Mouse (Mus musculus): Measurements from ENCODE around the gene Dnah8.

- no peak for TF ChIP-seq CTCF (conservative IDR thresholded peaks at IDR 0.05; ENCODE audit: low read length)
- no peak for TF ChIP-seq NANOG (IDR thresholded peaks at IDR 0.05; ENCODE audit: borderline replicate concordance, low read length)
- no peak for TF ChIP-seq POU5F1 (IDR thresholded peaks at IDR 0.05; ENCODE audit: borderline replicate concordance, low read length)
Observed at GRCm38 (mm10) chr17:30576946-30577345, 47.2 kb upstream of the Dnah8 start.
